Mouse (Mus musculus) forebrain, embryonic 16.5 days (tissue): ENCODE measurements at regions not wholly inside any gene's neighbourhood (a gene's known extent, or its start where the extent isn't known, plus 50 kb on each side); places are given as distances from the start of the nearest gene placed in this dataset.

ENCODE experiments used
- ATAC-seq: fragments of 200-750 bp; cut with Nextera tagmentation; 2 replicates; pipeline ENCODE4 v1.8.0; 2017; ENCODE audit warnings: mild to moderate bottlenecking, moderate library complexity
- H3K27ac ChIP-seq: fragments of 300-500 bp; sonication (generic); 2 replicates; pipeline ENCODE4 v1.5.1; 2014; ENCODE audit warnings: low read length, control low read depth
- H3K27me3 ChIP-seq: fragments of 300-500 bp; sonication (generic); replicated peaks from 2 replicates; pipeline ENCODE4 v1.6.1; 2014; ENCODE audit warnings: low read length; ENCODE audit not compliant: control insufficient read depth, insufficient read depth
- H3K36me3 ChIP-seq: fragments of 300-500 bp; sonication (generic); 2 replicates; pipeline ENCODE4 v1.6.1; 2014; ENCODE audit not compliant: control insufficient read depth, insufficient read depth
- H3K4me1 ChIP-seq: fragments of 300-500 bp; sonication (generic); replicated peaks from 2 replicates; pipeline ENCODE4 v1.6.1; 2014; ENCODE audit warnings: low read length; ENCODE audit not compliant: control insufficient read depth, insufficient read depth
- H3K4me2 ChIP-seq: fragments of 300-500 bp; sonication (generic); 2 replicates; pipeline ENCODE4 v1.6.1; 2014; ENCODE audit warnings: mild to moderate bottlenecking, low read length, control low read depth
- H3K4me3 ChIP-seq: fragments of 300-500 bp; sonication (generic); replicated peaks from 2 replicates; pipeline ENCODE4 v1.5.1; 2014; ENCODE audit warnings: mild to moderate bottlenecking, low read length, control low read depth
- H3K9ac ChIP-seq: fragments of 300-500 bp; sonication (generic); replicated peaks from 2 replicates; pipeline ENCODE4 v1.6.1; 2014; ENCODE audit warnings: low read depth, low read length, control low read depth
- H3K9me3 ChIP-seq: fragments of 300-500 bp; sonication (generic); 2 replicates; pipeline ENCODE4 v1.6.1; 2016; ENCODE audit warnings: low read length; ENCODE audit not compliant: control insufficient read depth
- WGBS: fragments of 180-500 bp; shearing (Covaris S2); extraction: QIAGEN DNeasy Blood & Tissue Kit; methylation state at CpG from one replicate; pipeline ENCODE4 v1.1.7; 2014; 5-methylcytosine and 5-hydroxymethylcytosine counted together

GRCm38 (mm10) chr8:26504319-26505035 lies 385.1 kb downstream of the Gm45692 start:
- no peaks in the 10 kb centered on the region for H3K27me3 ChIP-seq
- H3K4me3 ChIP-seq = no peak overlapping the region
- no peaks in the 10 kb centered on the region; the same call in none of the 2 replicates for H3K4me1 ChIP-seq
- H3K36me3 ChIP-seq = no peaks in the 10 kb centered on the region
- H3K9me3 ChIP-seq = no peaks in the 10 kb centered on the region
- ATAC-seq = no peak
- H3K9ac ChIP-seq = no peak overlapping the region
- 77% methylated on average over 16 of the region's 16 CpGs for WGBS
- H3K27ac ChIP-seq = no peak overlapping the region
- H3K4me2 ChIP-seq = no peak overlapping the region

- 52% methylated on average over 12 of the region's 12 CpGs for WGBS
- H3K27me3 ChIP-seq = no peaks in the 10 kb centered on the region
- H3K9me3 ChIP-seq = no peaks in the 10 kb centered on the region
- ATAC-seq = peak; percentile 15; the same call in 1 of the 2 replicates
- no peak overlapping the region for H3K27ac ChIP-seq
- no peak overlapping the region for H3K4me3 ChIP-seq
- no peaks in the 10 kb centered on the region; the same call in none of the 2 replicates for H3K4me1 ChIP-seq
- H3K4me2 ChIP-seq = no peak overlapping the region
- no peaks in the 10 kb centered on the region for H3K36me3 ChIP-seq
- no peak overlapping the region for H3K9ac ChIP-seq
These were observed 388.3 kb downstream of the Gm45692 start for GRCm38 (mm10) chr8:26507611-26508070.

GRCm38 (mm10) chr8:26509254-26509653 lies 389.9 kb downstream of the Gm45692 start:
- H3K27ac ChIP-seq = no peak overlapping the region
- no peaks in the 10 kb centered on the region; the same call in none of the 2 replicates for H3K4me1 ChIP-seq
- no peaks in the 10 kb centered on the region for H3K9me3 ChIP-seq
- ATAC-seq = no peak
- no peak overlapping the region for H3K4me3 ChIP-seq
- 90% methylated on average over 3 of the region's 3 CpGs for WGBS
- H3K4me2 ChIP-seq = no peak overlapping the region
- H3K27me3 ChIP-seq = no peaks in the 10 kb centered on the region
- no peak overlapping the region for H3K9ac ChIP-seq
- H3K36me3 ChIP-seq = no peaks in the 10 kb centered on the region

- WGBS = 81% methylated on average over 7 of the region's 7 CpGs
- Histone ChIP-seq H3K27ac (no peak overlapping the region), H3K4me3 (no peak overlapping the region), H3K9me3 (no peaks in the 10 kb centered on the region), H3K4me1 (no peaks in the 10 kb centered on the region), H3K27me3 (no peaks in the 10 kb centered on the region), H3K36me3 (no peaks in the 10 kb centered on the region), H3K4me2 (no peak overlapping the region), H3K9ac (no peak overlapping the region)
- no peak for ATAC-seq
These were observed 393.7 kb downstream of the Gm45692 start for GRCm38 (mm10) chr8:26513001-26513400.

- H3K9me3 ChIP-seq = no peaks in the 10 kb centered on the region
- H3K4me2 ChIP-seq = no peak overlapping the region
- no peaks in the 10 kb centered on the region for H3K36me3 ChIP-seq
- H3K27me3 ChIP-seq = no peaks in the 10 kb centered on the region
- H3K27ac ChIP-seq = no peak overlapping the region
- no peak overlapping the region for H3K9ac ChIP-seq
- H3K4me1 ChIP-seq = peaks cover 11% of the 10 kb centered on the region
- no peak for ATAC-seq
- WGBS = 98% methylated on average over 2 of the region's 2 CpGs
- no peak overlapping the region for H3K4me3 ChIP-seq
These were observed 404.9 kb downstream of the Gm45692 start for GRCm38 (mm10) chr8:26524237-26524636.

- ATAC-seq = peak; percentile 69
- no peak overlapping the region for H3K27ac ChIP-seq
- WGBS = 15% methylated on average over 10 of the region's 10 CpGs
These were observed 407.3 kb downstream of the Gm45692 start for GRCm38 (mm10) chr8:26526474-26527185.

GRCm38 (mm10) chr8:26527186-26527580 lies 407.8 kb downstream of the Gm45692 start:
- Histone ChIP-seq H3K9me3 (no peaks in the 10 kb centered on the region), H3K27me3 (no peaks in the 10 kb centered on the region), H3K4me3 (no peak overlapping the region), H3K4me1 (peaks cover 11% of the 10 kb centered on the region), H3K4me2 (no peak overlapping the region), H3K36me3 (no peaks in the 10 kb centered on the region), H3K27ac (no peak overlapping the region), H3K9ac (no peak overlapping the region)
- WGBS = 61% methylated on average over 5 of the region's 5 CpGs
- ATAC-seq = no peak

More at GRCm38 (mm10) chr8:26526474-26527185, 407.3 kb downstream of the Gm45692 start:
- Histone ChIP-seq H3K4me2 (no peak overlapping the region), H3K36me3 (no peaks in the 10 kb centered on the region), H3K4me1 (peaks cover 11% of the 10 kb centered on the region), H3K9me3 (no peaks in the 10 kb centered on the region), H3K4me3 (no peak overlapping the region), H3K9ac (no peak overlapping the region), H3K27me3 (no peaks in the 10 kb centered on the region)

GRCm38 (mm10) chr8:26529921-26530320 lies 410.6 kb downstream of the Gm45692 start:
- Histone ChIP-seq H3K4me1 (peaks cover 25% of the 10 kb centered on the region), H3K9me3 (no peaks in the 10 kb centered on the region), H3K27me3 (no peaks in the 10 kb centered on the region), H3K4me2 (no peak overlapping the region), H3K9ac (no peak overlapping the region), H3K27ac (no peak overlapping the region), H3K4me3 (no peak overlapping the region), H3K36me3 (no peaks in the 10 kb centered on the region)
- no peak for ATAC-seq
- 71% methylated on average over 8 of the region's 8 CpGs for WGBS
